Mouse (Mus musculus) forebrain, embryonic 12.5 days (tissue): ENCODE results near the gene Rccd1. TPM values are rescaled to one million over a fixed set of nuclear protein-coding genes. Genes with fewer than 3 reads are reported as not detected.

Source experiments
- ATAC-seq: fragments of 200-750 bp; cut with Nextera tagmentation; 2 replicates; pipeline ENCODE4 v1.8.0; 2017; ENCODE audit warnings: moderate TSS enrichment; ENCODE audit not compliant: low FRiP score
- H3K27ac ChIP-seq: fragments of 300-500 bp; sonication (generic); 2 replicates; pipeline ENCODE4 v1.5.1; 2016; ENCODE audit warnings: mild to moderate bottlenecking
- H3K27me3 ChIP-seq: fragments of 300-500 bp; sonication (generic); 2 replicates; pipeline ENCODE4 v1.6.1; 2016; ENCODE audit warnings: mild to moderate bottlenecking
- H3K36me3 ChIP-seq: fragments of 300-500 bp; sonication (generic); replicated peaks from 2 replicates; pipeline ENCODE4 v1.6.1; 2016; ENCODE audit warnings: mild to moderate bottlenecking
- H3K4me1 ChIP-seq: fragments of 300-500 bp; sonication (generic); 2 replicates; pipeline ENCODE4 v1.6.1; 2016
- H3K4me2 ChIP-seq: fragments of 300-500 bp; sonication (generic); 2 replicates; pipeline ENCODE4 v1.6.1; 2016; ENCODE audit warnings: mild to moderate bottlenecking, moderate library complexity
- H3K4me3 ChIP-seq: fragments of 300-500 bp; sonication (generic); replicated peaks from 2 replicates; pipeline ENCODE4 v1.5.1; 2016; ENCODE audit warnings: mild to moderate bottlenecking
- H3K9ac ChIP-seq: fragments of 300-500 bp; sonication (generic); 2 replicates; pipeline ENCODE4 v1.6.1; 2016; ENCODE audit warnings: mild to moderate bottlenecking
- H3K9me3 ChIP-seq: fragments of 300-500 bp; sonication (generic); 2 replicates; pipeline ENCODE4 v1.6.1; 2016
- WGBS: fragments of 180-500 bp; shearing (Covaris S2); methylation state at CpG from one replicate; pipeline ENCODE4 v1.1.7; 2016; 5-methylcytosine and 5-hydroxymethylcytosine counted together
- polyA plus RNA-seq: library from polyadenylated mRNA; unstranded; fragments of >200 nt; fragmentation: Nextera tagmentation; extraction: Ambion mirVana; gene quantifications from 2 replicates; pipeline ENCODE4 v1.2.1, GENCODE M21; 2016

Gene Rccd1
- polyA plus RNA-seq, 1 experiment from 2014 or later, result 19.1 TPM

GRCm38 (mm10) chr7:80323336-80323735 lies 918 bp downstream of the Rccd1 start:
- Histone ChIP-seq H3K4me3 (peak overlapping the region; percentile 64), H3K27ac (peak overlapping the region; percentile 86), H3K9me3 (no peaks in the 10 kb centered on the region), H3K27me3 (no peaks in the 10 kb centered on the region), H3K36me3 (peaks cover 59% of the 10 kb centered on the region), H3K4me1 (peaks cover 22% of the 10 kb centered on the region), H3K9ac (peak overlapping the region; percentile 61), H3K4me2 (peak overlapping the region; percentile 83)
- no peak for ATAC-seq
- 22% methylated on average over 8 of the region's 8 CpGs for WGBS

- H3K9me3 ChIP-seq, result no peaks in the 10 kb centered on the region
- H3K9ac ChIP-seq, result no peak overlapping the region; the same call in 1 of the 2 replicates
- H3K4me3 ChIP-seq, result no peak overlapping the region
- 0 out of 2 replicates have a peak overlapping the region, but pooled peaks have one; percentile 25 for H3K27ac ChIP-seq
- H3K27me3 ChIP-seq, result no peaks in the 10 kb centered on the region
- H3K36me3 ChIP-seq, result peaks cover 51% of the 10 kb centered on the region
- H3K4me1 ChIP-seq, result peaks cover 17% of the 10 kb centered on the region
- no peak for ATAC-seq
- H3K4me2 ChIP-seq, result no peak overlapping the region
- WGBS, result 87% methylated on average over 19 of the region's 19 CpGs
Measured at GRCm38 (mm10) chr7:80319846-80320496, 4.3 kb downstream of the Rccd1 start.

- Histone ChIP-seq H3K36me3 (peaks cover 63% of the 10 kb centered on the region), H3K4me1 (peaks cover 16% of the 10 kb centered on the region), H3K27ac (no peak overlapping the region), H3K27me3 (no peaks in the 10 kb centered on the region), H3K4me2 (no peak overlapping the region), H3K4me3 (no peak overlapping the region), H3K9ac (0 out of 2 replicates have a peak overlapping the region, but pooled peaks have one; percentile 7), H3K9me3 (no peaks in the 10 kb centered on the region)
- ATAC-seq, result no peak
- 98% methylated on average over 4 of the region's 4 CpGs for WGBS
Measured at GRCm38 (mm10) chr7:80318670-80319069, 5.6 kb downstream of the Rccd1 start.

- Histone ChIP-seq H3K36me3 (peaks cover 74% of the 10 kb centered on the region), H3K27me3 (no peaks in the 10 kb centered on the region), H3K9me3 (no peaks in the 10 kb centered on the region), H3K4me3 (no peak overlapping the region), H3K9ac (no peak overlapping the region), H3K4me2 (no peak overlapping the region), H3K27ac (no peak overlapping the region), H3K4me1 (peaks cover 6% of the 10 kb centered on the region; the same call in 1 of the 2 replicates)
- WGBS, result 76% methylated on average over 1 of the region's 1 CpGs
- ATAC-seq, result no peak
Measured at GRCm38 (mm10) chr7:80317439-80318115, 6.7 kb downstream of the Rccd1 start.

- H3K4me2 ChIP-seq, result no peak overlapping the region
- no peak overlapping the region for H3K27ac ChIP-seq
- ATAC-seq, result no peak
- H3K9me3 ChIP-seq, result no peaks in the 10 kb centered on the region
- no peak overlapping the region for H3K9ac ChIP-seq
- no peak overlapping the region for H3K4me3 ChIP-seq
- no peaks in the 10 kb centered on the region for H3K27me3 ChIP-seq
- peaks cover 89% of the 10 kb centered on the region for H3K36me3 ChIP-seq
- H3K4me1 ChIP-seq, result no peaks in the 10 kb centered on the region
- WGBS, result 83% methylated on average over 2 of the region's 2 CpGs
Measured at GRCm38 (mm10) chr7:80315733-80316132, 8.5 kb downstream of the Rccd1 start.

- 85% methylated on average over 7 of the region's 7 CpGs for WGBS
- Histone ChIP-seq H3K4me2 (no peak overlapping the region), H3K9ac (no peak overlapping the region), H3K9me3 (no peaks in the 10 kb centered on the region), H3K36me3 (peaks cover 97% of the 10 kb centered on the region), H3K4me3 (no peak overlapping the region), H3K27ac (no peak overlapping the region), H3K27me3 (no peaks in the 10 kb centered on the region), H3K4me1 (no peaks in the 10 kb centered on the region)
- ATAC-seq, result no peak
Measured at GRCm38 (mm10) chr7:80310771-80311170, 13.5 kb downstream of the Rccd1 start.

- Histone ChIP-seq H3K27ac (no peak overlapping the region), H3K4me2 (no peak overlapping the region), H3K4me1 (no peaks in the 10 kb centered on the region), H3K36me3 (peaks cover 95% of the 10 kb centered on the region), H3K9ac (no peak overlapping the region), H3K9me3 (no peaks in the 10 kb centered on the region), H3K4me3 (no peak overlapping the region), H3K27me3 (no peaks in the 10 kb centered on the region)
- no peak for ATAC-seq
- 83% methylated on average over 3 of the region's 3 CpGs for WGBS
Measured at GRCm38 (mm10) chr7:80307766-80308165, 16.5 kb downstream of the Rccd1 start.

- Histone ChIP-seq H3K36me3 (peaks cover 70% of the 10 kb centered on the region), H3K4me1 (peaks cover 14% of the 10 kb centered on the region), H3K9me3 (no peaks in the 10 kb centered on the region), H3K4me2 (no peak overlapping the region), H3K9ac (no peak overlapping the region), H3K27ac (no peak overlapping the region), H3K4me3 (no peak overlapping the region), H3K27me3 (no peaks in the 10 kb centered on the region)
- WGBS, result 86% methylated on average over 2 of the region's 2 CpGs
- no peak for ATAC-seq
Measured at GRCm38 (mm10) chr7:80301522-80301921, 22.7 kb downstream of the Rccd1 start.

- Histone ChIP-seq H3K27ac (no peak overlapping the region), H3K27me3 (no peaks in the 10 kb centered on the region), H3K36me3 (peaks cover 51% of the 10 kb centered on the region), H3K9me3 (no peaks in the 10 kb centered on the region), H3K4me2 (no peak overlapping the region), H3K4me3 (no peak overlapping the region), H3K9ac (no peak overlapping the region), H3K4me1 (peaks cover 25% of the 10 kb centered on the region)
- 92% methylated on average over 3 of the region's 3 CpGs for WGBS
- no peak for ATAC-seq
Measured at GRCm38 (mm10) chr7:80299568-80299967, 24.7 kb downstream of the Rccd1 start.

- Histone ChIP-seq H3K4me2 (no peak overlapping the region), H3K4me3 (no peak overlapping the region), H3K27me3 (no peaks in the 10 kb centered on the region), H3K9ac (no peak overlapping the region), H3K4me1 (peaks cover 25% of the 10 kb centered on the region), H3K36me3 (peaks cover 43% of the 10 kb centered on the region), H3K9me3 (no peaks in the 10 kb centered on the region), H3K27ac (no peak overlapping the region)
- ATAC-seq, result no peak
- WGBS, result 94% methylated on average over 4 of the region's 4 CpGs
Measured at GRCm38 (mm10) chr7:80298754-80299153, 25.5 kb downstream of the Rccd1 start.

- Histone ChIP-seq H3K4me3 (0 out of 2 replicates have a peak overlapping the region, but pooled peaks have one; percentile 16), H3K9ac (0 out of 2 replicates have a peak overlapping the region, but pooled peaks have one; percentile 27), H3K4me1 (peaks cover 25% of the 10 kb centered on the region), H3K36me3 (peaks cover 31% of the 10 kb centered on the region), H3K27me3 (no peaks in the 10 kb centered on the region), H3K27ac (no peak overlapping the region), H3K9me3 (no peaks in the 10 kb centered on the region), H3K4me2 (peak overlapping the region; percentile 22)
- ATAC-seq, result no peak
- WGBS, result 87% methylated on average over 3 of the region's 3 CpGs
Measured at GRCm38 (mm10) chr7:80297041-80297440, 27.2 kb downstream of the Rccd1 start.

- Histone ChIP-seq H3K36me3 (peaks cover 29% of the 10 kb centered on the region), H3K4me1 (peaks cover 25% of the 10 kb centered on the region), H3K27me3 (no peaks in the 10 kb centered on the region), H3K4me3 (peak overlapping the region; percentile 86), H3K9me3 (no peaks in the 10 kb centered on the region), H3K4me2 (peak overlapping the region; percentile 79), H3K27ac (no peak overlapping the region), H3K9ac (no peak overlapping the region)
- 93% methylated on average over 6 of the region's 6 CpGs for WGBS
- ATAC-seq, result no peak
Measured at GRCm38 (mm10) chr7:80296462-80296861, 27.8 kb downstream of the Rccd1 start.
